Mouse (Mus musculus) left cerebral cortex, postnatal 25 days (tissue): ENCODE data around the gene Elmsan1. TPM values are rescaled to one million over a fixed set of nuclear protein-coding genes. Genes with fewer than 3 reads are reported as not detected.
A peak's percentile ranks its signal among the peaks of the same experiment; 100 is the strongest.
"Not testable (repeated sequence)": the region's sequence is repeated elsewhere in the genome, so short reads cannot be mapped to it uniquely, and the experiment has no call there.

Experiments used
- DNase-seq, 2 experiments: peaks; one replicate each; pipeline ENCODE4 v3.0.0; 2022; ENCODE audit warnings: low spot score in 2 of 2, mixed read lengths in 1 of 2
- intact Hi-C: fragments of 180-260 bp; cut with DNase I; formaldehyde crosslinking; loops from one replicate; pipeline ENCODE4 v1.15.1; 2025
- total RNA-seq, 2 experiments: library from RNA; stranded (reverse); gene quantifications; 2 replicates each; pipeline ENCODE4 v1.2.3; 2021

The Elmsan1 gene
- 10 to 100 TPM; 15.0 to 15.7 TPM for total RNA-seq

DNA sequence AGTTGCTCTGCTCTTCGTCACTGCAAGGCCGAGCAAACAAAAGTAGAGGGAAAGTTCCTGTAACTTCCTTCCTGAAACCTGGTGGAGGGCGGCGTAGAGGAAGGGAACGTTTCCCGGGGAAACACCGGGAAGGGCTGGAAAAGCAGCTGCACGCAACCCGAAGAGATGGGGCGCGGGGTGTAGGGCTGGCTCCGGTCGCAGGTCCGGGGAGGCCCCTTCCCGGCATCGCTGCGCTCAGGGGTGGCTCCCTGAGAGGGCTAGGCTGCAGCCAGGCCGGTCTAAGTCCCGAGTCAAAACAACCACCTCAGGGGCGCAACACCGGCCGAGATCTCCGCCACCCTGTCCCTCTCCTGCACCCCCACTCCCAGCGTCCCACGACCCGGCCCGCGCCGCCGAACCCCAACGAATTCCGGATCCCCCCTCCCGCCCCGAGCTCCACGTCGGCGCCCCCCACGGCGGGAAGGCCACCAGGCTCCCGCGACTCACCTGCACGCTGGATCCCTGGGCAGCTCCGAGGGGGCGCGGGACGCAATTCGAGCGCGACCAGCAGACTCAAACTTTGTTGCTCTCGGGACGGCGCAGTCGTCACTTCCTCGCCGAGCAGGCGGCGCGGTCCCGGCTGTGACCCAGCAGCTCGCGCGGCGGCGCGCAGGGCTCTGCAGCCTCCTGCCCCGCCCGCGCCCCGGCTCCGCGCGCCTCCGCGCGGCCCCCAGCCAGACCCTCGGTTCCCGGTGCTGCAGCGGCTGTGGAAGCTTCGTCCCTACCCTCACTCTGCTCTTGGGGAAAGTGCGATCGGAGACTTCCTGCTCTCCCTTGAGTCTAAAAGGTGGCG, at the start of gene Elmsan1:
Gene Elmsan1 (minus strand): TSS at position 593 of the 832 bp plus-strand sequence.
- intact Hi-C loops, result loop anchor here (1.0 to 5.0 kb wide), 2 partner anchors 25 to 41 kb away; no protein-coding TSS in a partner anchor
- peak; percentile 37 to 68 for DNase-seq

DNA sequence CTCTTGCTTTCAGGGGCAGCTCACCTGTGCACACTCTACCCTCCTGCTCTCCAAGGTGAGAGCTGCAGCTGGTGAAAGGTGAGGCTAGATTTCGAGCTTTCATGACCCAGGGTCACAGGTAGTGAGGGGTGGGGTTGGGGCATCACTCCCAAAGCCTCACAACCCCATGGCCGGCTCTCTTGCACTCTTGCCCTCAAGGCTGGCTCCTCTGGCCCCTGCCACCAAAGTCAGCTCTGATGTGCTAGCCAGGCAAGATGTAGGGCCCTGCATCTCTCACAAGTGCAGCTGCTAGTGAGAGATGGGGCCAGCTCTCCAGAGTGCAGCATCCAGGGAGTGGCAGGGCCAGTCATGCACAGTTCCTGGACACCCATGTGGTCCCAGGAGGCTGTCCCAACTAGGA, 48.6 kb upstream of the Elmsan1 start:
- no peak for DNase-seq
- intact Hi-C loops, result no loop called here

DNA sequence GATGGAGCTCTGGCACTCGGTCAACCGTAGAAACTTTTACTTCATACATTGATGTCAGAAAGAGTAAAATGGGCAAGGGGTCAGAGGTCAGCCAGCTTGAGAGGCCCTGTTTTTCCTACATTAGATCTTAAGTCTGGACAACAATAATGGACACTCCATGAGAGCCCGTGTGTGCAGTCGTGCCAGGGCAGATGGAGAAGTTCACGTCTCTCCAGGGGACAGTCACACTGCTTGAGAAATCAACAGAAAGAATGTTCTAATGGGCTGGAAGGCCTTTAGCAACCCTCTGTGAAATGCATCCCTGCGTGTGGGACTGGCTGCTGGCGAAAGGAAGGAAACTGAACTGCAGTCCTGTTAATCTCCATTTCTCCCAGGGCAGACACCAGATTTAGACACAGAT, 41.7 kb upstream of the Elmsan1 start:
- no peak for DNase-seq
- intact Hi-C loops, result no loop called here

DNA sequence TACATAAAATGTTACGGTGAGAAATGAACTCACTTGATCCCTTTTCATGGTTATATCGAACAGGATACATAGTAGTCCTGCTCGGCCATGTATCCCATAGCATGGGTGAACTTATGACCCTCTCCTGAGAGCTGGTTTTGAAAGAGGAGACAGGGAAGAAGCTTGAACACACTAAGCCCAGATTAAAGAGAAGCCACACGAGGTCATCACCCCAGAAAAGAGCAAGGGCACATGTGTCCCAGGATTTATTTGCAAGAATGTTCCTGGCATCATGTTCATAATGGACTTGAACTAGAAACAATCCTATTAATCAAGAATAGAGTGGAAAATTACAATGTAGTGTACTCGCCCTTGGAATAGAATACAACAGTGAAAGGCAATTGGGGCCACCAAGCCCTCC, 36.2 kb upstream of the Elmsan1 start:
- intact Hi-C loops, result no loop called here
- DNase-seq, result no peak

DNA sequence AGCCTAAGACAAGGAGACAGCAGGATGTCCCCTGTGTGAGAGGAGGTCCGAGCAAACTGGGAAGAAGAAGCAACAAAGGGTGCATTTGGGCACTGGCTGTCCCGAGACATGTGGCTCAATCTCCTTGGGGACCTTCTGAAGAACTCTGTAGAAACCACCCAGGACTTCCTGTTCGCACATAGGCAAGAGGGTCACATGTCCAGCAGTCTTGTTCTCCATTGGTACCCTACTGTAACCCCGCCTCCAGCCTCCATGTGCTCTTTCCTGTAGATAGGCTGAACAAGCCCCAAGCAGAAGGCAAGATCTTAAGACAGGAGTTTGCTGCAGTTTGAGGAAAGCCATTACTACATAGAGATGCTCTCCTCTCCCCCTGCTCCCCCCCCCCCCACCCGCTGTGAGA, 34.1 kb upstream of the Elmsan1 start:
- DNase-seq, result no peak
- intact Hi-C loops, result no loop called here

DNA sequence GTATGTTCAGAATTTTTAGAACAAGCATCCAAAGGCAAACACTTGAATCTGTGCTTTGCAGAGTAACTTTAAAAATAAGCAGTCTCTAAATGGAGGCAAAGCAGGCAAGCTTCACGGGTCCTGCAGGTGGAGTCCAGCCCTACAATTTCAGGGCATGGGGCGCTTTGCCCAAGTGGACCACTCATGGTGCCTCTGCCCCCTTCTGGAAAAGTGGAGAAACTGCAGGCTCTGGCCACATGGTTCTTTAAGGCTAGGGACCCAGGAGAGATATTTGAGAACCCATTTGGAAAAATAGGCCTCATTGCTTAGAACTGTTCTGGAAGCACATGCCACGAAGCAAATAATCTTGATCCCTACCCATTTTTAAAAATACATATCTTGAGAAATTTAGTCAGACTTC, 30.5 kb upstream of the Elmsan1 start:
- peak; percentile 37 to 49 for DNase-seq
- intact Hi-C loops, result loop anchor here (2.0 kb wide), 1 partner anchor 88 kb away; no protein-coding TSS in a partner anchor

DNA sequence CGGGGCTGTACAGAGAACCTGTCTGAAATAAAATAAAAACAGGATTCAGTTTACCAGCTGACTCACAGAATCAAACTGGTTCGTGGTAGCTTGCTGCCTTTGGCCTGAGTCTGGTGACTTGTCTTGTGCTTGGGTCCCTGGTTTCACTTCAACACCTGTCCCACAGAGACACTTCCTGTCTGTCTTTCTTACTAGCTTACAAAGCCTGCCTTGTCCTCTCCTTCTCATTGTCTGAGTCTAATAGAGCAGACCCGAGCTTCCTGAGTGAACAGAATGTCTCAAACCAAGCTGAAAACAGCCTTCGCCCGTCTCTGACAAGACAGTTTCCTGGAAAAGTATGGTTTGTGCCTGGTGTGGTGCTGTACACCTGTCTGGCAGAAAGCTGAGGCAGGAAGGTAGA, 27.0 kb upstream of the Elmsan1 start:
- intact Hi-C loops, result no loop called here

DNA sequence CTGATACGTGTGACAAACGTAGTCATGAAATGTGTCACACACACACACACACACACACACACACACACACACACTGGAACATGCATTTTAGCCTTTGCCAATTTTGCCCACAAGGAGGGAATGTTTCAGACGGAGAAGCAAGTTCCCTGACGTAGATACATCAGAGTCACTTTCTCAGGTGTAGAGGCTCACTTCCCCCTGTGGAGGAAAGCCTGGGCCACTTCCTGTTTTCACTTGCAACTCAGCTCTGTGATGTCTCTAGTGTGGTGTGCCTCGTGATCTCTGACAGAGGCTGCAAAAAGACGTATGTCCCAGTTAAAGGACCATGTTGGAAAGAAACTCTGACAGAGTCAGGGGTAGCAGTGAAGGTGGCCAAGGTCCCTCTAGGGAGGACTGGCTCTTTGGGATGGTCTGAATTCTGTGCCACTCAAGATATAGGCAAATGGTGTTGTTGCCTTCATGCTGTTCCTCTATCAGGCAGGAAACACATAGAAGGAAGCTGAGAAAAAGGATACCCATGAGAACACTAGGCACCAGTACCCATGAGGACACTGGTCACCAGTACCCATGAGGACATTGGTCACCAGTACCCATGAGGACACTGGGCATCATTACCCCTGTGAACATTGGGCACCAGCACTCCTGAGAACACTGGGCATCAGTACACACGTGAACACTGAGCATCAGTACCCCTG, 24.5 kb upstream of the Elmsan1 start:
- intact Hi-C loops, result no loop called here
- no peak for DNase-seq

More for the DNA sequence above, 27.0 kb upstream of the Elmsan1 start:
- DNase-seq, result no peak

DNA sequence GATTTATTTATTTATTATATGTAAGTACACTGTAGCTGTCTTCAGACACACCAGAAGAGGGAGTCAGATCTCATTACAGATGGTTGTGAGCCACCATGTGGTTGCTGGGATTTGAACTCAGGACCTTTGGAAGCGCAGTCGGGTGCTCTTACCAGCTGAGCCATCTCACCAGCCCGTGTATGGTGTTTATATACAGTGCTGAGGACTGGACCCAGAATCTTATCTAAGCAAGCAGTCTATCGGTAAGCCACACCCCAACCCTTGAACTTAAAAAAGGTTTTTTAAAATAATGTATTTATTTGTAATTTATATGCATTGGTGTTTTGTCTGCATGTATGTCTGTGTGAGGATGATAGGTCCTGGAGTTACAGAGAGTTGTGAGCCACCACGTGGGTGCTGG, 18.4 kb upstream of the Elmsan1 start:
- intact Hi-C loops, DNase-seq: not testable (repeated sequence)

DNA sequence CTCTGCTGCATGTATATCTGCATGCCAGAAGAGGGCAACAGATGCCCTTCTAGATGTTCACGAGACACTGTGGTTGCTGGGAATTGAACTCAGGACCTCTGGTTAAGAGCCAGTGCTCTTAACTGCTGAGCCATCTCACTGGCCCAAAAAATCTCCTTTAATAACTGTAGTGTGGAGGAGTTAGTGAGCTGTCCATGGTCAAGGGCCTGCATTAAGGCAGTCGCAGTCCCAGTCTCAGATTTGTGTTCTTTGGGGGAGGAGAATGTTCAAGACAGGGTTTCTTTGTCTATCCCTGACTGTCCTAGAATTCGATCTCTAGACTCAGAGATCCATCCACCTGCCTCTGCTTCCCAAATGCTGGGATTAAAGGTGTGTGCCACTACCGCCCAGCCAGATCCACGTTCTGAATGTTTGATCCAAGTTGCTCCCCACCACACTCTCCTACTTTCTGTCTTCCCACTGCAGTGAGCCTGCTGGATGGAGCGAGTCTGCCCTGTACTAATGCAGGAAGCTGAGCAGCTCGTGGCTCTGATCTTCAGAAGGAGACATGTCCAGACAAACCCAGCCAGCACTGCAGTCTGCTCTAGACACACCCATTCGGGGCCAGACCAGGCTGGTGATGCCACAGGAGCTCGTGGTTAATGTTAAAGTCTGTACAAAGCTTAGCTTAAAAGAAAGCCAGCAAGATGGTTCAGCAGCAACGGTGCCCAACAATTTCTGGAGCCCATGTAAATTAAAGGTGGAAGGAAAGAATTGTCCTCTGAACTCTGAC, 17.5 kb upstream of the Elmsan1 start:
- DNase-seq, result no peak
- intact Hi-C loops, result no loop called here

DNA sequence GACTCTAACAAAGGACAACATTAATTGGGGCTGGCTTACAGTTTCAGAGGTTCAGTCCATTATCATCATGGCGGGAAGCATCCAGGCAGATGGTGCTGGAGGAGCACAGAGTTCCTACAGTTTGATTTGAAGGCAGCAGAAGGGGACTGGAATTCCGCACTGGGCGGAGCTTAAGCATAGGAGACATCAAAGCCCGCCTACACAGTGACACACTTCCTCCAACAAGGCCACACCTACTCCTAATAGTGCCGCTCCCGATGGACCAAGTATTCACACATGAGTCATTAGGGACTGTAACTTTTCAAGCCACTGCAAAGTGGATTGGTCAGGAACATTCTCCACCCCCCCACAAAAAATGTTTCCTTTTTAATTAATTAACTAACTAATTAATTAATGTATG, 16.9 kb upstream of the Elmsan1 start:
- intact Hi-C loops, result no loop called here
- DNase-seq, result no peak

DNA sequence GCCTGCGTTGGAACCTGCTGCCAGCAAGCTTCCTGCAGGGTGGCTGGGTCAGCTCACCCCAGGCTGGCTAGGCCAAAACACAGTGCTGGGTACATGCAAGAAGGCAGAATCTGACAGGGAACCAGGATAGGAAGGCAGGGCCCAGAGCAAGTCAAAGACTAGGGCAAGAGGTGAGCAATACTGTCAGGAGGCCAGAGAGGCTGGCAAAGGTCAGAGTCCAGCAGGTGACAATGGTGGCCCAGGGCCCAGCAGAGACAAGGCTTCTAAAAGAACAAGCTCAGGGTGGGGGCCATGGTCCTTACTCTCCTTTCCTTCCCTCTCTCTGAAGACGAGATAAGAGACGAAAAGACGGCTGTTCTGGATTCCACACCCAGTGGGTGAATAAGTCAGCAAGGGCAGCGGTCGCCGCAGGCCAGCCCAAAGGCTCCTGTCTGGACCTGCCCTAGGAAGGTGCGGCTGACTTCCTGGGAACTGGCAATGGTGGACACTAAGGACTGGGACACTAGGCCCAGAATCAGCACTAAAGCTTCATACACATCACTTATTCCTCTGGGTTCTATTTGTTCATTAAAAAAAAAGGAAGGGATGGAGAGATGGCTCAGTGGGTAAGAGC, 14.9 kb upstream of the Elmsan1 start:
- intact Hi-C loops, result no loop called here
- DNase-seq, result no peak

DNA sequence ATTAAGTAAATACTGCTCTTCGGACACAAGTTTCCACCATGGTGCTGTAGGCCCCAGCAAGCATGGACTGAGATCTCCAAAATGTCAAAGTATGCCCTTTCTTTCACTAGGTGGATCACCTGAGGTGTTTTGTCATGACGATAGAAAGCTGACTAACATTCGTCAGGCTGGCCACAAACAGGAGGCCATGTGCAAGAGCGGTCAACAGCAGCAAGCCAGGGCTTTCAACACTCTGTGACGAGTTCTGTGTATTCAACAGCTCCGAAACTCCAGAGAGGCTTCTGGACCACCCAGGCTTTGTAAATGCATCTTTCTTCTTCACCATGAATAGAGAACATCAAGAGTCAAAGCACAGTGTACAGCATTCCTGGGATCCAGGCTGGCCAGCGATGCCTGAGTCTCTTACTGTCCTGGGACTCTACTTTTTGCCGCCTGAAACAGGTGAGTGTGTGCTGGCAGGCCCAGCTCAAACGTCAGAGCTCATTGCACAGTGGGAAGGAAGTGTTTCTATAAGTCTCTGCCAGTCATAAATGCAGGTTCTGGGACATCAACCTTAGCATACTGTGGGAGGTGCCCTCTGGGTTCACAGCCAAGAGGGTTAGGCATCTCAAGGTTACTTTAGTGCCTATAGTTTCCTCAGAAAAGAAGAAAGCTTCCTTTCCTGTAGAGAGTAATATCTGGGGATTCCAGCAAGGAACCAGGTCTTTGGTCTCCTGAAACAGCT, 7.6 kb upstream of the Elmsan1 start:
- no peak for DNase-seq
- intact Hi-C loops, result no loop called here

DNA sequence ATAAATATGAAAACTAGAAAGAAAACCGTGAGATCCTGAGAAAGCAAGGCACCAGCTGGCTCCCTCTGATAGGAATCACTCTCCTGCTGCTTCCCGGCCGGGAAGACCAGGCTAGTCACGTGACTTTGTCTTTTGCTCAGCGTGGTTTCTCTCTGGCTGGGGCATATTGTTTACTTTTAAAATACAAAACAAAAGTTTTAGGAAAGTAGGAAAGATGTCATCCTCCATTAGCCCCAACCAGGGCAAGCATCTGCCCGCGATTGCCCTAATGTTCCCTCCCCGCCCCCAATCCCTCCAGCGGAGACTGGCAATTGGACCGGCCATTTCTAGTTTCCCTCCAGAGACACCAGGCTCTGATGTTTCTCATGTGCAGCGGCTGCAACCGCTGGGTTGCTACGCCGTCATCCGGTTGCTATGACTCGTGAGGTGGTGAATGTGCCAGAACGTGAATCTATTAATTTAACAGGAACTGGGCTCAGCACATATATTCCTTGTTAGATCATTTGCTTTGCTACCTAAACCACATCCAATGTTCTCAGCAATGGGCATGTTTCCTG, 3.8 kb upstream of the Elmsan1 start:
- intact Hi-C loops, result no loop called here
- peak; percentile 25 to 35 for DNase-seq

DNA sequence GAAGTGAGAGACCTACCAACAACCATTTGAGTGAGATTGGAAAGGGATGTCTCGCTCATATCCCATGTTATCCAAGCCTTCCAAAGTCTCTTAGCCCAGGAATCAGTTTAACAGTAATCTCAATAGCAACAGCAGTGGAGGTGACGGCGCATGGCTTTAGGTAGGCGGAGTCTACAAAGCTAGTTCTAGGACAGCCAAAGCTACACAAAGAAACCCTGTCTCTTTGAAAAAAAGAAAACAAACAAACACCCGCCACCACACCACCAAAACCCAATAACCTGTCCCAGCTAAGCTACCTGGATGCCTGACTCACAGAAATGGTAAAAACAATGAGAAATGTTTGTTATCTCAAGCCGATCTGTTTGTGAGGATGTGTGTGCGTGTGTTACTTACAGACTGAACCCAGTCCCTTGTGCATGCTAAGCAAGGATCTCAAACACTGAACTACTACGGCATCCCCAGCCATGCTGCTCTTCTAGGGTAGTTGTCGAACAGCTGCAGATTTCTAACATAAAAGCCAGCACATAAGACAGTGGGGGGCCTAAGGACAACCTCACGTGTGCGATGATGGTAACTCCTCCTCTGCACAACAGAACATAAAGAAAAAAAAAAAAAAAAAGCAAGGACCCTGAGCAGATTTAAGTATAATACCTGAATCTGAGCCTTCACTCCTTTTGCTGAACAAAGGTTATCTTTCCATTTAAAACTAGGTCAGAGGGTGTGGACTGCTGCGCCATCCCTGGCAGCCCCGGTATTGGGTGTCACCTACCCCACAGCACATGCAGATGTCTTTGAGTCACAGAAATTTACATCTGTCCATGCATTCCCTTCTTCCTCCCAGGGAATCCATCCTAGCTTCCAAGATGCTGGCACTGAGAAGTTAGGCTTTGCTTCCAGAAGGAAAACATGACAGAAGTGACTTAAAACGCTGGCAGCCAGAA, 2.5 kb upstream of the Elmsan1 start:
- intact Hi-C loops, result no loop called here
- DNase-seq, result no peak

DNA sequence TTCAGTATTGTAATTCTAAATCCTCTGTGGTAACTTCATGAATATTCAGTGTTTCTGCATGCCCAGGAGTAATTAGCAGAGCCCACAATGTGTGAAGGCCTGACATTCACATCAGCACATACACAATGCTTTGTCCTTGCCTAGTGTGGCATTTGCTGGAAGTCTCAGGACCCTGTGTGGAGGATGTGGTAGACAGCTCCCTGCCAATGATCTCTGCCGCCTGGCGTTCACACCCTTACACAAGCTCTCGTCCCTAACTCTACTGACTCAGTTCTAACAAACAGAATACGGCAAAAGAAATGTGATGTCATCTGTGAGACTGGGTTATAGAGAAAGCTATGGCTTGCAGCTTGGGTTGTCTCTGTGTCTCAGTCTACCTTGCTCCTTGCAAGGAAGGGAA, 1.8 kb upstream of the Elmsan1 start:
- intact Hi-C loops, result no loop called here
- peak in 1 of 2 experiments; percentile 17 for DNase-seq

DNA sequence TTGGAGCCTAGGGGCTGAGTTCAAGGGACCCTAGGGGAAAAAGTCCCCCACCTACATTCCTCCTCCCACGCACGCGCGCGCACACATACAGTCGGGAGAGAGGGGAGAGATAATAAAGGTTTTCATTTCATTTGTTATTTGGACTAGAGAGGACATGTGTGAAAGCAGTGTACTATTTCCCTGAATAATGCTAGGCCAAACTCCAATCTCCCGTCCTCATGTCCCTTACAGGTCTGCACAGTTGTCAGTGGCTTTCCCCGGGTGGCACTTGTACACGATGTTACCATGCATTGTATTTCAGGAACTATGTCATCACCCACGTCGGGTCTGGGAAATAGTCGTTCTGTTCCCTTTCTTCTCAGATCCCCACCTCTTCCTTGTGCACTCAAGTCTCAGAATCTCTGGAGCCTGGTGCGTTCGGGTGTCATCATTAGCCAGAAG, 460 bp upstream of the Elmsan1 start:
- intact Hi-C loops, result loop anchor here (5.0 kb wide), 1 partner anchor 42 kb away; no protein-coding TSS in a partner anchor
- DNase-seq, result peak in 1 of 2 experiments; percentile 26
